Mouse (Mus musculus) CD4-positive, CD25-positive, alpha-beta regulatory T cell, adult 2 months (primary cell): ENCODE measurements at regions not wholly inside any gene's neighbourhood (a gene's known extent, or its start where the extent isn't known, plus 50 kb on each side); places are given as distances from the start of the nearest gene placed in this dataset.

Experiments used
- DNase-seq: peaks from one replicate; pipeline ENCODE4 v3.0.0-alpha.2; 2012; ENCODE audit warnings: low read depth, low spot score

GRCm38 (mm10) chr1:36010834-36011233 lies 57.4 kb upstream of the Hs6st1 start:
- DNase-seq, result no peak

- no peak for DNase-seq
Measured at GRCm38 (mm10) chr1:36012081-36012765, 56.0 kb upstream of the Hs6st1 start.

- no peak for DNase-seq
Measured at GRCm38 (mm10) chr1:36013823-36014341, 54.3 kb upstream of the Hs6st1 start.

- DNase-seq, result no peak
Measured at GRCm38 (mm10) chr1:36014372-36014771, 53.8 kb upstream of the Hs6st1 start.

GRCm38 (mm10) chr1:36015210-36015609 lies 53.0 kb upstream of the Hs6st1 start:
- DNase-seq, result no peak

- DNase-seq, result no peak
Measured at GRCm38 (mm10) chr1:36016566-36016965, 51.6 kb upstream of the Hs6st1 start.

- no peak for DNase-seq
Measured at GRCm38 (mm10) chr1:36017061-36017461, 51.1 kb upstream of the Hs6st1 start.

- DNase-seq, result no peak
Measured at GRCm38 (mm10) chr1:36017656-36018055, 50.5 kb upstream of the Hs6st1 start.
